Comparison of ENCODE assay signal across 30 mouse cellular contexts in the genomic region with DNA sequence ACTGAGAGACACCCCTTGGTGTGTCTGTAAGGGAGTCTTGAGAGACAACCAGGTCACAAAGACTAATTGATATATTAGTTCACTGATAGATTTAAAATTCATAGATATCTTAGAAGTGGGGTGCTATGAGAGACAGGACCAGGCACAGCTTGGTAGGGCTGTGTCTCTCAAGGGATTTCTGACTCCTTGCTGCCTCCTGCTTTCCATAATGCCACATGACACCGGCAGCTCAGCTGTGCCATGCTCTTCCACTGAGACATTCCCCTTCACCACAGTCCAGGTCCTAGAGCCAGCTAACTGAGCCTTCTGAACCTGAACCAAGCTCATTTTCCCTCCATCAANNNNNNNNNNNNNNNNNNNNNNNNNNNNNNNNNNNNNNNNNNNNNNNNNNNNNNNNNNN.
DNase-seq lines count a peak whose midpoint lies in the region; ATAC-seq and TF ChIP-seq lines count a peak whose summit lies in the region.
"Had no signal": no experiment of that assay in that cellular context is flagged by ENCODE, and none has a peak within 500 bp of the region (broad histone marks: within the 10 kb centered on the region; RNA-seq: fewer than 3 reads in every experiment).

No protein-coding gene starts in this region.

- H3K27me3 ChIP-seq in intestine, postnatal 0 days (replicated peaks; ENCODE audit: control insufficient read depth, insufficient read depth, low read length), result no peaks in the 10 kb centered on the region
- H3K27me3 ChIP-seq in intestine, embryonic 16.5 days (replicated peaks; ENCODE audit: control insufficient read depth, insufficient read depth, low read length), result no peaks in the 10 kb centered on the region
- H3K27me3 ChIP-seq in liver, embryonic 14.5 days (ENCODE audit: control insufficient read depth, insufficient read depth, low read length), result no peaks in the 10 kb centered on the region
- H3K27me3 ChIP-seq: CH12.LX; embryonic facial prominence, embryonic 15.5 days; forebrain, embryonic 15.5 days; hindbrain, embryonic 15.5 days; intestine, embryonic 15.5 days; kidney, embryonic 15.5 days; limb, embryonic 12.5 days; midbrain, embryonic 15.5 days; neural tube, embryonic 13.5 days; Patski had no signal

- H3K9me3 ChIP-seq in intestine, postnatal 0 days (ENCODE audit: control insufficient read depth), result no peaks in the 10 kb centered on the region
- no peaks in the 10 kb centered on the region for H3K9me3 ChIP-seq in intestine, embryonic 16.5 days (ENCODE audit: control insufficient read depth, low read length)
- H3K9me3 ChIP-seq in liver, embryonic 14.5 days (ENCODE audit: control insufficient read depth, low read length), result no peaks in the 10 kb centered on the region
- H3K9me3 ChIP-seq: embryonic facial prominence, embryonic 15.5 days; forebrain, embryonic 15.5 days; hindbrain, embryonic 15.5 days; intestine, embryonic 15.5 days; kidney, embryonic 15.5 days; limb, embryonic 12.5 days; midbrain, embryonic 15.5 days; neural tube, embryonic 13.5 days had no signal

- H3K4me3 ChIP-seq in intestine, postnatal 0 days (ENCODE audit: low read depth, low read length), result no peak overlapping the region
- H3K4me3 ChIP-seq in intestine, embryonic 16.5 days (ENCODE audit: low read length), result no peak overlapping the region
- H3K4me3 ChIP-seq in liver, embryonic 14.5 days (ENCODE audit: insufficient read depth in 1 of 2, low read depth in 2 of 2, low read length in 2 of 2), result no peak overlapping the region
- H3K4me3 ChIP-seq: embryonic facial prominence, embryonic 15.5 days; forebrain, embryonic 15.5 days; hindbrain, embryonic 15.5 days; intestine, embryonic 15.5 days; kidney, embryonic 15.5 days; limb, embryonic 12.5 days; midbrain, embryonic 15.5 days; myocyte; neural tube, embryonic 13.5 days had no signal

- no peaks in the 10 kb centered on the region for H3K36me3 ChIP-seq in intestine, postnatal 0 days (ENCODE audit: control insufficient read depth, insufficient read depth)
- H3K36me3 ChIP-seq in intestine, embryonic 16.5 days (ENCODE audit: control insufficient read depth, insufficient read depth, low read length), result no peaks in the 10 kb centered on the region
- no peaks in the 10 kb centered on the region for H3K36me3 ChIP-seq in liver, embryonic 14.5 days (replicated peaks; ENCODE audit: control insufficient read depth, insufficient read depth, low read depth)
- H3K36me3 ChIP-seq: embryonic facial prominence, embryonic 15.5 days; forebrain, embryonic 15.5 days; G1E; hindbrain, embryonic 15.5 days; intestine, embryonic 15.5 days; kidney, embryonic 15.5 days; limb, embryonic 12.5 days; midbrain, embryonic 15.5 days; neural tube, embryonic 13.5 days had no signal

- peak; percentile 54 for TF ChIP-seq CTCF in intestine, postnatal 0 days (IDR thresholded peaks at IDR 0.05; ENCODE audit: low read depth)
- 0 out of 2 replicates have a peak, but pooled peaks have one; percentile 9 for TF ChIP-seq CTCF in liver, embryonic 14.5 days (IDR thresholded peaks at IDR 0.05; ENCODE audit: low read depth)

- no peak overlapping the region for H3K4me2 ChIP-seq in intestine, postnatal 0 days (replicated peaks; ENCODE audit: low read depth)
- no peak overlapping the region for H3K4me2 ChIP-seq in intestine, embryonic 16.5 days (ENCODE audit: low read depth, low read length)
- no peak overlapping the region for H3K4me2 ChIP-seq in liver, embryonic 14.5 days (ENCODE audit: low read depth)
- H3K4me2 ChIP-seq: embryonic facial prominence, embryonic 15.5 days; forebrain, embryonic 15.5 days; hindbrain, embryonic 15.5 days; intestine, embryonic 15.5 days; kidney, embryonic 15.5 days; limb, embryonic 12.5 days; midbrain, embryonic 15.5 days; neural tube, embryonic 13.5 days had no signal

- no peak for TF ChIP-seq EP300 in liver, embryonic 14.5 days (IDR thresholded peaks at IDR 0.05; ENCODE audit: low read depth)

- no peak overlapping the region for H3K9ac ChIP-seq in intestine, postnatal 0 days (ENCODE audit: low read depth, low read length)
- H3K9ac ChIP-seq in intestine, embryonic 16.5 days (ENCODE audit: low read depth, low read length), result no peak overlapping the region
- no peak overlapping the region for H3K9ac ChIP-seq in liver, embryonic 14.5 days (replicated peaks)
- H3K9ac ChIP-seq: embryonic facial prominence, embryonic 15.5 days; forebrain, embryonic 15.5 days; hindbrain, embryonic 15.5 days; intestine, embryonic 15.5 days; kidney, embryonic 15.5 days; limb, embryonic 12.5 days; midbrain, embryonic 15.5 days; neural tube, embryonic 13.5 days had no signal

- WGBS in intestine, postnatal 0 days, result 68% methylated on average over 1 of the region's 1 CpGs
- 85% methylated on average over 1 of the region's 1 CpGs for WGBS in intestine, embryonic 16.5 days
- 84% methylated on average over 1 of the region's 1 CpGs for WGBS in liver, embryonic 14.5 days (ENCODE audit: insufficient replicate concordance)

- H3K27ac ChIP-seq in intestine, postnatal 0 days (ENCODE audit: low read depth, low read length), result no peak overlapping the region
- no peak overlapping the region for H3K27ac ChIP-seq in intestine, embryonic 16.5 days (ENCODE audit: low read length)
- H3K27ac ChIP-seq in liver, embryonic 14.5 days, result no peak overlapping the region
- H3K27ac ChIP-seq: embryonic facial prominence, embryonic 15.5 days; forebrain, embryonic 15.5 days; hindbrain, embryonic 15.5 days; intestine, embryonic 15.5 days; kidney, embryonic 15.5 days; limb, embryonic 12.5 days; midbrain, embryonic 15.5 days; neural tube, embryonic 13.5 days had no signal

- no peaks in the 10 kb centered on the region for H3K4me1 ChIP-seq in intestine, postnatal 0 days (replicated peaks; ENCODE audit: control insufficient read depth, insufficient read depth, low read length)
- H3K4me1 ChIP-seq in intestine, embryonic 16.5 days (ENCODE audit: control insufficient read depth, insufficient read depth, low read length), result no peaks in the 10 kb centered on the region
- H3K4me1 ChIP-seq in liver, embryonic 14.5 days (replicated peaks; ENCODE audit: control insufficient read depth in 2 of 2, insufficient read depth in 2 of 2, low read length in 1 of 2), result no peaks in the 10 kb centered on the region
- H3K4me1 ChIP-seq: forebrain, embryonic 15.5 days; hindbrain, embryonic 15.5 days; intestine, embryonic 15.5 days; kidney, embryonic 15.5 days; midbrain, embryonic 15.5 days; neural tube, embryonic 13.5 days had no signal

- DNase-seq in liver, embryonic 14.5 days (ENCODE audit: low read depth in 3 of 3, low spot score in 3 of 3), result no peak
- DNase-seq in liver, result no peak
- DNase-seq in brain, adult 2 months (ENCODE audit: low read depth, low spot score), result peak; percentile 23
- DNase-seq in testis, postnatal 10 days (ENCODE audit: low spot score), result no peak
- DNase-seq: adrenal gland, postnatal 36 days; B cell, adult 2 months; cerebellum, adult 18-20 months; cerebellum, postnatal 25 days; gastrocnemius, postnatal 36 days; heart, postnatal 4 days; lung, postnatal 14 days; right cerebral cortex, adult 18-20 months; right cerebral cortex, postnatal 4 days; thymus, adult 18-20 months; thymus, postnatal 36 days had no signal

- ATAC-seq in intestine, postnatal 0 days, result no peak
- no peak for ATAC-seq in intestine, embryonic 16.5 days
- ATAC-seq in liver, embryonic 14.5 days (ENCODE audit: insufficient read depth), result no peak
- peak; percentile 47; the same call in 1 of the 2 replicates for ATAC-seq in common myeloid progenitor, adult 5-6 weeks (replicated peaks; ENCODE audit: low read depth, poor library complexity, severe bottlenecking)
- ATAC-seq: forebrain, embryonic 15.5 days; intestine, embryonic 15.5 days; midbrain, embryonic 15.5 days; Patski had no signal
